Mouse (Mus musculus): ENCODE data around the gene Uhrf1. TPM values are rescaled to one million over a fixed set of nuclear protein-coding genes. Genes with fewer than 3 reads are reported as not detected.

Uhrf1 gene
- total RNA-seq, 2 experiments from 2014 or later, result 1.7 to 2.0 TPM

- no peak for DNase-seq (ENCODE audit: extremely low spot score in 1 of 2, low spot score in 1 of 2)
Observed at GRCm38 (mm10) chr17:56273986-56274385, 29.1 kb upstream of the Uhrf1 start.

- no peak for DNase-seq (ENCODE audit: extremely low spot score in 1 of 2, low spot score in 1 of 2)
Observed at GRCm38 (mm10) chr17:56275842-56276480, 27.2 kb upstream of the Uhrf1 start.

- DNase-seq (ENCODE audit: extremely low spot score in 1 of 2, low spot score in 1 of 2), result peak in 1 of 2 experiments; percentile 57
Observed at GRCm38 (mm10) chr17:56276643-56277566, 26.2 kb upstream of the Uhrf1 start, which contains the start of gene Ticam1. Gene Ticam1 (minus strand): TSS chr17:56276786.

- DNase-seq (ENCODE audit: extremely low spot score in 1 of 2, low spot score in 1 of 2), result no peak
Observed at GRCm38 (mm10) chr17:56277567-56277893, 25.6 kb upstream of the Uhrf1 start.

GRCm38 (mm10) chr17:56278340-56278739, 24.8 kb upstream of the Uhrf1 start:
- DNase-seq (ENCODE audit: extremely low spot score in 1 of 2, low spot score in 1 of 2), result no peak

- DNase-seq (ENCODE audit: extremely low spot score in 1 of 2, low spot score in 1 of 2), result no peak
Observed at GRCm38 (mm10) chr17:56279481-56280155, 23.5 kb upstream of the Uhrf1 start.

GRCm38 (mm10) chr17:56281193-56281592, 21.9 kb upstream of the Uhrf1 start:
- no peak for DNase-seq (ENCODE audit: extremely low spot score in 1 of 2, low spot score in 1 of 2)

GRCm38 (mm10) chr17:56282802-56283201, 20.3 kb upstream of the Uhrf1 start:
- no peak for DNase-seq (ENCODE audit: extremely low spot score in 1 of 2, low spot score in 1 of 2)

GRCm38 (mm10) chr17:56283316-56283715, 19.8 kb upstream of the Uhrf1 start:
- DNase-seq (ENCODE audit: extremely low spot score in 1 of 2, low spot score in 1 of 2), result no peak

GRCm38 (mm10) chr17:56285995-56286394, 17.1 kb upstream of the Uhrf1 start:
- no peak for DNase-seq (ENCODE audit: extremely low spot score in 1 of 2, low spot score in 1 of 2)

- no peak for DNase-seq (ENCODE audit: extremely low spot score in 1 of 2, low spot score in 1 of 2)
Observed at GRCm38 (mm10) chr17:56287830-56288229, 15.3 kb upstream of the Uhrf1 start.

- DNase-seq (ENCODE audit: extremely low spot score in 1 of 2, low spot score in 1 of 2), result no peak
Observed at GRCm38 (mm10) chr17:56288866-56289265, 14.3 kb upstream of the Uhrf1 start.

- no peak for DNase-seq (ENCODE audit: extremely low spot score in 1 of 2, low spot score in 1 of 2)
Observed at GRCm38 (mm10) chr17:56289371-56290331, 13.5 kb upstream of the Uhrf1 start.

- DNase-seq (ENCODE audit: extremely low spot score in 1 of 2, low spot score in 1 of 2), result peak; percentile 35 to 69
Observed at GRCm38 (mm10) chr17:56290388-56291170, 12.5 kb upstream of the Uhrf1 start.

GRCm38 (mm10) chr17:56291171-56291511, 12.0 kb upstream of the Uhrf1 start:
- DNase-seq (ENCODE audit: extremely low spot score in 1 of 2, low spot score in 1 of 2), result peak; percentile 49 to 73

GRCm38 (mm10) chr17:56291826-56292475, 11.2 kb upstream of the Uhrf1 start:
- no peak for DNase-seq (ENCODE audit: extremely low spot score in 1 of 2, low spot score in 1 of 2)

- no peak for DNase-seq (ENCODE audit: extremely low spot score in 1 of 2, low spot score in 1 of 2)
Observed at GRCm38 (mm10) chr17:56292531-56293222, 10.4 kb upstream of the Uhrf1 start, which contains the start of gene Plin3. Gene Plin3 (minus strand): TSS chr17:56292873.

- DNase-seq (ENCODE audit: extremely low spot score in 1 of 2, low spot score in 1 of 2), result no peak
Observed at GRCm38 (mm10) chr17:56293291-56293690, 9.8 kb upstream of the Uhrf1 start.
